Comparison of ENCODE assay signal across 8 mouse cellular contexts in the genomic region with DNA sequence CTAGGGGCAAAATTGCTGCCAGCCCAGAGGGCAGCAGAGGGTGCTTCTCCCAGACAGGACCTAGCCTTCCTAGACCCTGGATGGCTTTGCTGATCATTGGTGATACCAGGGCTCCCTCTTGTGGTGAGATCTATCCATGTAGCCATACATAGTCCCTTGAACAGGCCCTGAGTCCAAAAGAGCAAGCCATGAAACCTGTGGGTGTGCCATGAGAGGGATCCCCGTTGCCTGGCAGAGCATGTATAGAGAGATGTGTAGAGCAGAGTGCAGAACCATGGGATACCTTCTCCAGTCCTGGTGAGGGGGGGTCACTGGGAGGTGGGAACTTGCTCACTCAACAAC. TPM values are rescaled to one million over a fixed set of nuclear protein-coding genes. Genes with fewer than 3 reads are reported as not detected.
DNase-seq lines count a peak whose midpoint lies in the region; ATAC-seq lines count a peak whose summit lies in the region.

No protein-coding gene starts in this region.

- H3K4me1 ChIP-seq in intestine, embryonic 14.5 days (replicated peaks; ENCODE audit: control insufficient read depth, insufficient read depth, low read length), result no peaks in the 10 kb centered on the region

- H3K4me3 ChIP-seq in intestine, embryonic 14.5 days (ENCODE audit: low read depth, low read length), result no peak overlapping the region

- no peak overlapping the region for H3K9ac ChIP-seq in intestine, embryonic 14.5 days (ENCODE audit: low read length)

- no peak overlapping the region for H3K4me2 ChIP-seq in intestine, embryonic 14.5 days (ENCODE audit: low read length)

- H3K27ac ChIP-seq in intestine, embryonic 14.5 days (ENCODE audit: low read depth), result no peak overlapping the region

- H3K9me3 ChIP-seq in intestine, embryonic 14.5 days (ENCODE audit: control insufficient read depth, low read length), result no peaks in the 10 kb centered on the region

- intact Hi-C loops in gastrocnemius, postnatal 14 days (cut with DNase I; ENCODE audit: low total_unique reads), result loop anchor here (5.0 kb wide), 2 partner anchors 56 to 126 kb away; no protein-coding TSS in a partner anchor

- ATAC-seq in intestine, embryonic 14.5 days (replicated peaks; ENCODE audit: low FRiP score, low TSS enrichment, low read depth), result peak; percentile 63
- ATAC-seq in megakaryocyte, adult 5-6 weeks (ENCODE audit: poor library complexity, severe bottlenecking), result peak; percentile 71

- DNase-seq in urinary bladder, postnatal 14 days (ENCODE audit: low spot score), result peak; percentile 83
- no peak for DNase-seq in urinary bladder, adult 2 months (ENCODE audit: low spot score)
- peak; percentile 91 for DNase-seq in embryo, embryonic 10 days (ENCODE audit: low spot score)
- peak; percentile 67 for DNase-seq in gastrocnemius, postnatal 14 days
- peak; percentile 74 for DNase-seq in intestine, embryonic 14.5 days (ENCODE audit: low spot score)
- peak; percentile 34 to 54 for DNase-seq in left cerebral cortex, adult 8-10 months (ENCODE audit: low spot score in 2 of 2)
- DNase-seq in right cerebral cortex, postnatal 14 days, result peak; percentile 71

- H3K27me3 ChIP-seq in intestine, embryonic 14.5 days (replicated peaks; ENCODE audit: control insufficient read depth, insufficient read depth, low read length), result no peaks in the 10 kb centered on the region

- no peaks in the 10 kb centered on the region for H3K36me3 ChIP-seq in intestine, embryonic 14.5 days (ENCODE audit: control insufficient read depth, insufficient read depth, low read length)

- 21% methylated on average over 1 of the region's 1 CpGs for WGBS in intestine, embryonic 14.5 days

RNA-seq across cellular contexts. Expression of a gene that starts 1.8 kb away (rescaled TPM):
- 8.2 and 12.5 TPM in 2 replicates for polyA plus RNA-seq in urinary bladder, adult 2 months (2012; rRNA removed)
- total RNA-seq in gastrocnemius, postnatal 14 days (2021), result under 1 TPM; 0.42 to 0.45 TPM
- polyA plus RNA-seq in intestine, embryonic 14.5 days (2014; fragmentation: Nextera tagmentation; extraction: Ambion mirVana), result 1.3 and 1.7 TPM in 2 replicates
- total RNA-seq in left cerebral cortex, adult 8-10 months (2022), result under 1 TPM; 0.39 to 0.95 (median 0.66) TPM
- not detected in 2 replicates for total RNA-seq in megakaryocyte, adult 5-6 weeks (2015)
- total RNA-seq in megakaryocyte, adult 5-6 weeks (2017), result 0.44 TPM in 1 of 2 replicates, not detected in the other

RNA-seq across cellular contexts. Expression of a gene that starts 13.5 kb away (rescaled TPM):
- polyA plus RNA-seq in urinary bladder, adult 2 months (2012; rRNA removed), result 5.7 and 7.5 TPM in 2 replicates
- total RNA-seq in gastrocnemius, postnatal 14 days (2021), result 10 to 100 TPM; 30.0 to 33.3 TPM
- 0.86 and 1.4 TPM in 2 replicates for polyA plus RNA-seq in intestine, embryonic 14.5 days (2014; fragmentation: Nextera tagmentation; extraction: Ambion mirVana)
- total RNA-seq in left cerebral cortex, adult 8-10 months (2022), result 10 to 100 TPM; 21.8 to 27.7 (median 24.6) TPM
- not detected in 2 replicates for total RNA-seq in megakaryocyte, adult 5-6 weeks (2015)
- not detected in 2 replicates for total RNA-seq in megakaryocyte, adult 5-6 weeks (2017)

Comparison
In these comparisons a context has a peak if more than half of its experiments do, and no peak if none do; other contexts are left out.
1. RNA of a gene that starts 13.5 kb away (total RNA-seq): 30.0 to 33.3 TPM in gastrocnemius, postnatal 14 days and 21.8 to 27.7 TPM in left cerebral cortex, adult 8-10 months; not detected in megakaryocyte, adult 5-6 weeks; every median in the first group is over 10 times any median in the second.